Mouse (Mus musculus) CH12F3 (cell line): ENCODE data around the gene Nfic.

ENCODE experiments used
- in situ Hi-C: fragments of 300-500 bp; cut with MboI; formaldehyde crosslinking; loops from 2 replicates; pipeline ENCODE4 v1.14.3; 2020; ENCODE audit warnings: low sequenced_read_pairs

Gene Nfic

GRCm38 (mm10) chr10:81364666-81365065, 90.8 kb downstream of the Nfic start:
- in situ Hi-C loops = no loop called here

- in situ Hi-C loops = no loop called here
These were observed 91.7 kb downstream of the Nfic start for GRCm38 (mm10) chr10:81363436-81364346.

GRCm38 (mm10) chr10:81362336-81362949, 93.0 kb downstream of the Nfic start:
- in situ Hi-C loops = no loop called here

- in situ Hi-C loops = no loop called here
These were observed 94.7 kb downstream of the Nfic start for GRCm38 (mm10) chr10:81360721-81361120.

GRCm38 (mm10) chr10:81358841-81359240, 96.6 kb downstream of the Nfic start:
- in situ Hi-C loops = no loop called here

GRCm38 (mm10) chr10:81358209-81358608, 97.2 kb downstream of the Nfic start:
- in situ Hi-C loops = no loop called here

GRCm38 (mm10) chr10:81356991-81357844, 98.2 kb downstream of the Nfic start, which contains the start of gene Mfsd12:
Mfsd12 (plus strand) TSS chr10:81357491.
- in situ Hi-C loops = no loop called here

GRCm38 (mm10) chr10:81356352-81356990, 99.0 kb downstream of the Nfic start:
- in situ Hi-C loops = no loop called here

GRCm38 (mm10) chr10:81355533-81355932, 99.9 kb downstream of the Nfic start:
- in situ Hi-C loops = no loop called here

GRCm38 (mm10) chr10:81354738-81355477, 100.5 kb downstream of the Nfic start:
- in situ Hi-C loops = no loop called here

- in situ Hi-C loops = no loop called here
These were observed 103.7 kb downstream of the Nfic start for GRCm38 (mm10) chr10:81351678-81352291.

- in situ Hi-C loops = no loop called here
These were observed 104.9 kb downstream of the Nfic start, which contains the start of gene Hmg20b for GRCm38 (mm10) chr10:81350351-81351063. Hmg20b (minus strand) TSS chr10:81350480.

GRCm38 (mm10) chr10:81349961-81350350, 105.5 kb downstream of the Nfic start:
- in situ Hi-C loops = loop anchor here (10.0 kb wide), 1 partner anchor 155 kb away; no protein-coding TSS in a partner anchor

GRCm38 (mm10) chr10:81349146-81349545, 106.3 kb downstream of the Nfic start:
- in situ Hi-C loops = loop anchor here (10.0 kb wide), 1 partner anchor 154 kb away; no protein-coding TSS in a partner anchor

GRCm38 (mm10) chr10:81346453-81347067, 108.9 kb downstream of the Nfic start:
- in situ Hi-C loops = loop anchor here (10.0 kb wide), 1 partner anchor 152 kb away; no protein-coding TSS in a partner anchor
